Mouse (Mus musculus) MEL (cell line): ENCODE measurements around the gene Zfp513.

Source experiments
- CHD1 ChIP-seq: IDR thresholded peaks from 2 replicates; pipeline ENCODE4 v1.6.1; 2012; ENCODE audit warnings: low read depth, mild to moderate bottlenecking, inconsistent platforms, low read length, improper control_type of control experiment
- CTCF ChIP-seq, 3 experiments: IDR thresholded peaks in 2 of 3; conservative IDR thresholded peaks in 1 of 3; 2 replicates each; pipeline ENCODE4 v1.5.1; 2011 to 2012; ENCODE audit warnings: low read length in 3 of 3, low read depth in 2 of 3, mild to moderate bottlenecking in 2 of 3, improper control_type of control experiment in 1 of 3, inconsistent platforms in 1 of 3, mixed read lengths in 1 of 3, moderate library complexity in 1 of 3; ENCODE audit not compliant: control insufficient read depth in 1 of 3, insufficient read depth in 1 of 3, poor library complexity in 1 of 3, severe bottlenecking in 1 of 3
- EP300 ChIP-seq, 2 experiments: IDR thresholded peaks; 2 replicates each; pipeline ENCODE4 v1.6.1; 2011; ENCODE audit warnings: improper control_type of control experiment in 2 of 2, low read length in 2 of 2, low read depth in 1 of 2, mild to moderate bottlenecking in 1 of 2
- KAT2A ChIP-seq: conservative IDR thresholded peaks from 2 replicates; pipeline ENCODE4 v1.6.1; 2012; ENCODE audit warnings: low read depth, low read length, improper control_type of control experiment, inconsistent platforms
- MAX ChIP-seq: IDR thresholded peaks from 2 replicates; pipeline ENCODE4 v1.6.1; 2011; ENCODE audit warnings: low read length, improper control_type of control experiment
- MXI1 ChIP-seq: IDR thresholded peaks from 2 replicates; pipeline ENCODE4 v1.6.1; 2011; ENCODE audit warnings: mild to moderate bottlenecking, low read depth, low read length, improper control_type of control experiment
- MYC ChIP-seq: IDR thresholded peaks from 2 replicates; pipeline ENCODE4 v1.6.1; 2011; ENCODE audit warnings: low read depth, mild to moderate bottlenecking, low read length, improper control_type of control experiment, moderate library complexity
- POLR2A ChIP-seq, 2 experiments: IDR thresholded peaks; 2 replicates each; pipeline ENCODE4 v1.6.1; 2011 to 2012; ENCODE audit warnings: low read length in 2 of 2, mild to moderate bottlenecking in 2 of 2, control low read depth in 1 of 2, improper control_type of control experiment in 1 of 2, low read depth in 1 of 2, moderate library complexity in 1 of 2; ENCODE audit not compliant: control insufficient read depth in 1 of 2, insufficient read depth in 1 of 2, poor library complexity in 1 of 2
- TAL1 ChIP-seq: IDR thresholded peaks from 2 replicates; pipeline ENCODE4 v1.6.1; 2012; ENCODE audit warnings: mild to moderate bottlenecking, inconsistent platforms, low read length, moderate library complexity, mixed read lengths
- ZC3H11A ChIP-seq: IDR thresholded peaks from 2 replicates; pipeline ENCODE4 v1.6.1; 2012; ENCODE audit warnings: low read depth, mild to moderate bottlenecking, inconsistent platforms, low read length, improper control_type of control experiment

DNA sequence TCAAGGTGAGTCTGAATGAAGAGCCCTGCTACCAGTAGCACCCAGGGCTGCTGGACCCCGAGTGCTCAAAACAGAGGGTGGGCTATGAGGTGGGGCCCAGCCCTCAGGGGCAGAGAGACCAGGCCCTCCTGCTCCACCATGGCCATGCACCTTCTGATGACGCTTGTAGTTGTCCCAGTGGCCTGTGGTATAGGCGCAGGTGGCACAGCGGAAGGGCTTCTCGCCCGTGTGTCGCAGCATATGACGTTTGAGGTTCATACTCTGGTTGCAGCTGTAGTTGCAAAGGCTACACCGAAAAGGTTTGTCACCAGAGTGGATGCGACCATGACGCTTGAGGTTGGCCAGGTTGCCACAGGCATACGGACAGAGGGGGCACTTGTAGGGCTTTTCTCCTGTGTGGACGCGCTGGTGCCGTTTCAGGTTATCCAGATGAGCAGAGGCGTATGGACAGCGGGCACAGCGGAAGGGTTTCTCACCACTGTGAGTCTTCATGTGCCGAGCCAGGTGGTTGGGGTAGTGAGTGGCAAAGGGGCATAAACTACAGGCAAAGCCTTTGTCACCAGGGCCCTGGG is 2.7 kb downstream of the Zfp513 start:
- no peak for TF ChIP-seq EP300 (IDR thresholded peaks at IDR 0.05; ENCODE audit: low read depth in 1 of 2, low read length in 2 of 2)
- no peak for TF ChIP-seq CHD1
- no peak for TF ChIP-seq ZC3H11A
- TF ChIP-seq CTCF (IDR thresholded peaks at IDR 0.05 in 2 of 3, conservative IDR thresholded peaks at IDR 0.05 in 1 of 3; ENCODE audit: control insufficient read depth in 1 of 3, insufficient read depth in 1 of 3, low read depth in 2 of 3, low read length in 3 of 3, poor library complexity in 1 of 3, severe bottlenecking in 1 of 3): no peak
- no peak for TF ChIP-seq MXI1
- TF ChIP-seq POLR2A (IDR thresholded peaks at IDR 0.05; ENCODE audit: control insufficient read depth in 1 of 2, insufficient read depth in 1 of 2, low read depth in 1 of 2, low read length in 2 of 2, poor library complexity in 1 of 2): peak; percentile 18 to 43; a peak in 1 of 4 replicates
- no peak for TF ChIP-seq MAX
- TF ChIP-seq TAL1: no peak
- no peak for TF ChIP-seq MYC
- TF ChIP-seq KAT2A: no peak
